Mouse (Mus musculus) layer of hippocampus, adult 2 months (tissue): ENCODE results near the gene Cd82. TPM values are rescaled to one million over a fixed set of nuclear protein-coding genes. Genes with fewer than 3 reads are reported as not detected.

Source experiments
- DNase-seq, 2 experiments: peaks; one replicate each; pipeline ENCODE4 v3.0.0; 2022; ENCODE audit warnings: low spot score in 2 of 2
- H3K27ac ChIP-seq: fragments of 200-600 bp; 2 replicates; pipeline ENCODE4 v1.8.1; 2022
- H3K4me3 ChIP-seq: fragments of 200-600 bp; 2 replicates; pipeline ENCODE4 v1.8.1; 2022; ENCODE audit warnings: mild to moderate bottlenecking
- CTCF ChIP-seq: fragments of 200-600 bp; conservative IDR thresholded peaks from 2 replicates; pipeline ENCODE4 v1.8.1; 2022; ENCODE audit warnings: antibody characterized with exemption, mild to moderate bottlenecking, moderate library complexity
- total RNA-seq, 2 experiments: library from RNA; stranded (reverse); gene quantifications; 2 replicates each; pipeline ENCODE4 v1.2.3; 2021

Cd82 gene
- total RNA-seq, 2 experiments from 2014 or later, result 17.2 to 17.9 TPM

DNA sequence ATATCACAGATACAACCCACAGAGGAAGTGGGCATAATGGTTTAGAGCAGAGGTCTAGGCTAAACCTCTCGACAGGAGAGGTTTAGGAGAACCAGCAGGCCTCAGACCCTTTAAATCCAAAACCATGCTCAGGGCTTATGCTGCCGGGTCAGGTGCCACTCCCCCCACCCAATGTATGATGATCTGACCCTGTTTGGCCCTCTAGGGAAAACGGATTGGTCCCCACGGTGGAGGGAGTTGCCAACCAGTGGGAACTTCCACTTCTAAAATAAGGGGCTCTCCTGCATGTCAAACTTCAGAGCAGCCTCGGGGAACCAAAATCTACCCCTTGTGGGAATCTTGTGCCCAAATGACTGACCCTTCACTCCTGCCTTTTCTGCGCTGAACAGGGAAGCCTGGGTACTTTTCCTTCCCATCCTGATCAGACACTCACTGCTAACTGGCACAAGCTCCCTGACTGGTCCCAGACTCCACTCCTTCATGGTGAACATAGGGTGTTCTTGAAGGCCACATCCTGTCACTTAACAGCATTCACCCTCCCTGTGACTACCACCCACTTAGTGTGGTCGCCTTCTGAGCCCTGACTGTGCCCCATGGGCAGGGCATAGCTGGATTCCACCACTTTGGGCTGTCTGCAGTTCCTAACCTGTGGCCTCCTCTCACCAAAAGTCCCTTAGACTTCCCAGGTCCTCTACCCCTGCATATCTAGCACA is 3.6 kb downstream of the Cd82 start:
- H3K27ac ChIP-seq, result no peak overlapping the region; the same call in 1 of the 2 replicates
- no peak for DNase-seq
- no peak overlapping the region for H3K4me3 ChIP-seq
- TF ChIP-seq CTCF, result no peak

DNA sequence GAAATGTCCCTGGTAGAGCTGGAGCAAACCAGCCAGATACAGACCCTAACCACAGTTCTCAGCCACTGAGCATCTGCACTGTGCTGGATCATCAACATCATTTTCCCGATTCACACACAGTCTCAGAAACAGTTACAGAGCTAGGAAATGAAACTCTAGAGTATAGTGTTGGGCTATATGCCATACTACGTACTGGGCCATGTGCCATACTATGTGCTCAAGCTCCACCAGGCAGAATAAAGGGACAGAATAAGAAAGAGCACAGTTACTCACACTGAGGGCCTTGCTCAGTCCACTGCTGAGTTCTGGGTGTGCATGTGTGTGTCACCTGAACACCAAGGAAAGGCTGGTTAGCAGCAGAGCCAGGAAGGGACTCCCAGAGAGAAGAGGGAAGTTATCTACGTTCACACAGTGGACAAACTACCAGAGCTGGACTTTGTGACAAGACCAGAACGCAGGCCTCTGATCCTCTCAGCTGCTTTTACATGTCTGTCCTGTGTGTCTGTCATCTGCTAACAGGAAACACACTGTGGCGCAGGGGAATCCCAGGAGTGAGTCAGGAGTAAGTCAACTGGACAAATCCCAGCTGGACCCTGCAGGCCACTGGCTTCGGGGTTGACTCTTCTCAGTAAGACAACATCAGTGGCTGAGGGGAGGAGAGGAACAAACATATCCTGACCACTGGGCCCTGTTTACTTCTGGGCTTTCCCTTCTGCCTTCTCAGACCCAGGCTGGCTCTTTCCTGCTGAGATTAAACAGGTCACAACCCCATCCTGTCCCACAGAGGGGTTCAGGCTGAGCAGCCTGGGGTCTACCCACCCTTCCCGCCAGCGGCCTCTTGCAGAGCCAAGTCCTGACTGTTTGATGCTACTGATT is 4.4 kb downstream of the Cd82 start:
- TF ChIP-seq CTCF, result no peak
- Histone ChIP-seq H3K4me3 (no peak overlapping the region), H3K27ac (peak overlapping the region; percentile 16; the same call in 1 of the 2 replicates)
- no peak for DNase-seq

DNA sequence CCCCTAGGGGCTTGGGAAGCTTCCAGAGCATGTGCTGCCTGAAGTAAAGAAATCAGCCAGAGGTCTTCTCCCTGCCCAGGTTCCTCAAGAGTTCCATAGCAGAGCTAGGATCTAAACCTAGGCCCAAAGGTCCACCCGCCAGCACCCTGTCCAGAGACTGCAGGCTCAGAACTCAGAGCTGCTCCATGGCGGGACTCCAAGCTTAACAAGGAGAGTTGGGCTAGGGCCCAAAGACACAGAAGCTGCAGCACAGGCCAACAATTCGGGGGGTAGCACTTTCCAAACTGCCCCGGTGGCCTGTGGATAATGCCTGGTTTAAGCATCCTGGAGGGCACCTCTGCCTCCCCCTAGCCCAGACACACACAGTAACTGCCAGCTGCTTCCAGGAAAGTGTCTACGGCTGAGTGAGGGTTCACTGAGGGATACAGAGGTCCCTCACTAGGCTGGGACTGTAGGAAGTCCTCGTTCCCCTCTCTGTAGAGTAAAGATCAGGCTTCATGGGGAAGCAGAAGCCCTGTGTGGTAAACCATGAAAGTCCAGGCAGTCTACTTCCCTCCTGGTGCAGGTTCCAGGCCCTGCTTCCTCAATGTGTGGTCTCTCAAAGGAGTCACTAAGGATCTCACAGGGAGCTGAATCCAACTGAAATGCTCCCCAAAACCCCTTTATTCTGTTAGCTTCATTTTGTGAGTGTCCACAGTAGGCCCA is 5.4 kb downstream of the Cd82 start:
- TF ChIP-seq CTCF, result no peak
- no peak overlapping the region for H3K4me3 ChIP-seq
- no peak for DNase-seq
- 0 out of 2 replicates have a peak overlapping the region, but pooled peaks have one; percentile 18 for H3K27ac ChIP-seq

DNA sequence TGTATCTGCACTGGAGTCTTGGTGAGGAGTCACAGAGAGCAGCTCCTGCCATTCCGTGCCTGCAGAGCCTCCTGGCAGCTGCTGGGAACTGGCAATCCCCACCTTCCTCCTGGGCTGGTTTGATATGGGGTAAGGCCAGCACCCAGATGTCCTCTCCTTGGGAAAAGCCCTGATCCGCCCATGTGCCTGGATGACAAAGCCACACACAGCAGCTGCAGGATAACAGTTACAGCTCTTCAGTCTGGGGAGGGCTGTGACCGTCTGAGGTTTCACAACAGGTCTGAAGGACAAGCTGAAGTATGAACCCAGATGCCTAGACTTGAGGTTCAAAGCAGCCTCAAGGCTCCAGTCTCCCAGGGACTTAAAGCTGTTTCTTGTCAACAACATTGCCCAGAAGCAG is 6.8 kb downstream of the Cd82 start:
- no peak for TF ChIP-seq CTCF
- H3K4me3 ChIP-seq, result no peak overlapping the region
- H3K27ac ChIP-seq, result no peak overlapping the region
- no peak for DNase-seq

DNA sequence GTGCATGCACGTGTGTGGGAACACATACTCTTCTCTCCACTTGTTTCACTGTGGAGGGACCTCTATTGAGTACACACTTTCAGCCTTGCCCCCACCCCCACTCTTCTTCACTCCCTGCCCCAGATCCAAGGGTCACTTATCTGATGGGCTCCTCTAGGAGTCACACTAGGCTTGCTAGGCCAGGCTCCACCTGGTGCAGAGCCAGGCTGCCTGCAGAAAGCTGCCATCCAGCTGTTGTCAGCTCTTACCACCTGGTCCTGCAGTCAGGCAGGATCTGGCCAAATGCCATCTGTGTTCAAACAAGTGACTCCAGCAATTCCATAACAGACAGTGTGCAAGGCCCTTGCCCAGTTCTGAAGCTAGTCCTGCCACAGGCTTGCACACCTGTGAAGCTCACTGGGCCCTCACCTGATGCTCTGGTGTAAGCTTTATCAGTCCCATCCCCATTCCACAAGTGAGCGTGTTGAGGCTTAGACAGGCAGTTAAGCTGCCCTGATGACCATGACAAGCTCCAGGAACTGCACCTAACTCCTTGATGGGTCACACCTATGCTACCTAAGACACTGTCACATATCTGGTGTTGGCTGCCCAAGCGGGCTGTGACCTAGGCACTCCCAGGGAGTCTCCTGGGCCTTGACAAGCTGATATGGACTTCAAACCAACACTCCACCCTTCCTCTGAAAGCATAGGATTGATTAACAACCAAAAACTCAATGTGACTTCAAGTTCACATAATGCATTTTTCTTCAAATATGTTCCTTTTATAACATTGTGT is 7.9 kb downstream of the Cd82 start:
- DNase-seq, result no peak
- TF ChIP-seq CTCF, result no peak
- Histone ChIP-seq H3K27ac (no peak overlapping the region), H3K4me3 (no peak overlapping the region)

DNA sequence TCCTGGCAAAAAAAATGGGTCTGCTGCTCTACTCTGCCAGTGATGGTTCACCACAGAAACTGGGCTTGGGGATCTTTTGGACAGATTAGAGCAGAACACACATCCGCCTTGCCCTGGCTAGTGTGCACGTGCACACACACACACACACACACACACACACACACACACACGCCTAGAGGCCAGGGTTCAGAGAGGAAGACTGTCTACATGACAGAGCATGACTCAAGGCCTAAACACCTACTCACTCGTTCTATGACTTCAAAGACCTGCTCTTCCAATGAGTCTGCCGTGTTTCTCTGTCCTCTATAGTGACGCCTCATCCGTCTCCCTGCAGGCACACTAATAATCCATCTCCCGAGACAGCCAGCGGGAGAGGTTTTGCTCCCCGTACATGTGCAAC is 8.6 kb downstream of the Cd82 start:
- no peak for DNase-seq
- no peak for TF ChIP-seq CTCF
- no peak overlapping the region for H3K4me3 ChIP-seq
- no peak overlapping the region for H3K27ac ChIP-seq

DNA sequence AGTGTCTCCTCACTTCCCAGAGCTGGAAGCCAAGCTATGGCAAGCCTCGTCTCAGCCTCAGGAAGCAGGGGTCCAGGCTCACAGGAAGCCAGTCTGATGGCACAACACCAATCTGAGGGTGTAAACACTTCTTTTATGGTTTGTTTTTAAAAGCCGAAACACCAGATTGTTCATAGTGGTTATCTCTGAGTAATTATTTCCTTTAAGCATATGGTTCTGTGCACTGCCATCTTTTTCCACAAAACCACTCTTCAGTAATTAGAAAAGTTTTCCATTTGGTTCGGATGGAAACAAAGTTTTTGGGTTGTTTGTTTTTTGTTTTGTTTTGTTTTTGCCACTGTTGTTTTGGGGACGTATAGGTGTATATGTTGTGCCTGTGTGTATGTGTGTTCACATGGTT is 9.9 kb downstream of the Cd82 start:
- no peak for DNase-seq
- TF ChIP-seq CTCF, result no peak
- no peak overlapping the region for H3K27ac ChIP-seq
- H3K4me3 ChIP-seq, result no peak overlapping the region

DNA sequence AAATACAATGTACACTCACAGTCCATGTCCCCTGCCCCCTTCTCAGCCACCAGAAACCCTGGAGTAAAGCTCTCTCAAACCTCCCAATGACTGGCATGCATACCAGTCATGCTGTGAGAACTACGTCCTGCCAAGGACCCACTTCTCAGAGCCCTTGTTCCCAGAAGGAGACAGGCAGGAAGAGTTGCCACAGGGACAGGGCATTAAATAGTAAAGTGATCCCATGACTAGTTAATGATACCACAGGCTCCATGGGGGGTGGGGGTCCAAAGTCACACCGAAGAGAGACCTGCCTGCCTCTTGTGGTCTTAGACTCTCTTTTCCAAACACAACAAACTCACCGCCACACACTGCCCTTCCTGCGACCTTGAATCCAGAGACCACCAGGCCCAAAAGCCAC is 10.4 kb downstream of the Cd82 start:
- no peak for TF ChIP-seq CTCF
- no peak for DNase-seq
- no peak overlapping the region for H3K4me3 ChIP-seq
- no peak overlapping the region for H3K27ac ChIP-seq

DNA sequence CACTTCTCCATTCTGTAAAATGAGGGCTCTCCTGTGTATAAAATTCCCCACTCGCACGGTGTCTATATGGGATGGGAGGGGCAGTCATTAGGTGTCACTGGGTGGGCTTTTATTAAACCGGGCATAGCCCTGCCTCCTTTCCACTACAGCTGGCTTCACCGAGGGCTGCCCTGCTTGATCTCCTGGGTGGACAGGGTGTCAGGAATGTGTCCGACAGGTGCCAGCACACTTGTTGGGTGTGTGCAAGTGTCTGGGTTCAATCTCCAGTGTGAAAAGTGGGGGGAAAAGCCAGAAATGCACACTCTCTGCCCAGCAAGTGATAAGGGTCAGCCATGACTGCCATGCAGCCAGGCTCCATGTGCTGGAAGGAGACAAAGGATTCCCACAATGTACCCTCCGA is 10.9 kb downstream of the Cd82 start:
- Histone ChIP-seq H3K27ac (no peak overlapping the region), H3K4me3 (no peak overlapping the region)
- TF ChIP-seq CTCF, result no peak
- DNase-seq, result no peak

DNA sequence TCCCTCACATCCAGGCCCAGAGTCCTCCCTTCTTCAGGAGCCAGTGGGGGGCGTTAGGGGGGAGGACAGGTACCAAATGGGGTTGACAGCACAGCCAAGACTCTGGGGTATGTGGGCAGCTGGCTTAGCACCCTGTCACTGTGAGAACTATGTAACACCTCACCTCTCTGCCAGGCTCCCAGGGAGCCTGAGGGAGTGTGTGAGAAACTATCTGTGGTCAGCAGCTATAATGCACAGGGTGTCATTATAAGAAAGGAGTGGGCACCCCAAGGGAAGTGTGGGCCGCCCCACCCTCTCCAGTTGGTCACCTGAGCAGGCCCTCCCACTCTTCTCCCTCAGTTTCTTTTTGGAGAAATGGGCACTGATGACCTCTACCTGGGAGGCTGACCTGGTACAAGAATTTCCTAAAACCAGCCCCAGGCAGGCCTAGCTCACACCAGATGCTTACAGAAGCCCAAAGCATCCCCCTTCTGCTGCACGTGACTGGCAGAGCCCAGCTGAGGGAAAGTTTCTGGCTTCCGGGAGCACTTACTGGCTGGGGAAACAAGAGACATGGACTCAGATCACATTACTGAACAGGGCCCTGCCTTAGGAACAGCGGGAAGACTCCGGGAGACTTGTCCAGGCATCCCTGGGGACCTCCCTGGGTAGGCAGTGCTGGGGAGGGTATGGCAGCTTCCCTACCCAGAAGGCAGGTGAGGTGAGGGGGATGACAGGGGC is 11.6 kb downstream of the Cd82 start:
- Histone ChIP-seq H3K27ac (0 out of 2 replicates have a peak overlapping the region, but pooled peaks have one; percentile 36), H3K4me3 (no peak overlapping the region)
- no peak for DNase-seq
- no peak for TF ChIP-seq CTCF

DNA sequence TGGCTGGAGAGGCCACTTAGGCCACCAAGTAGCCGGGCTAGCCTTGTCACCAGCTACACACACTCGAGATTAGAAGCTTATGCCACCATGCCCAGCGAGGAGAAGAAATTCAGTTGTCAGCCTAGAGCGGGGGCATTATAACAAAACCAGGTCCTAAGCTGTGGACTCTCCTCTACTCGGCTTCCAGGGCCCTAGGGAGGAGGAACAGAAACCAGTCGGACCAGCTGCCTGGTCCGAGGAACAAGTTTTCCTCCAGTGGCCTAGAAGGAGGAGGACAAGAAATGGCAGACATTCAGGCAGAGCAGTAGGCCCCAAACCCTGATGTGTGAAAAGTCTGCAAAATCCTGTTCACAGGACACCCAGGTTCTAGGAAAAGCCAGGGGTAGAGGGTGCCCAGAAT is 12.2 kb downstream of the Cd82 start:
- no peak for TF ChIP-seq CTCF
- H3K4me3 ChIP-seq, result no peak overlapping the region
- no peak for DNase-seq
- H3K27ac ChIP-seq, result no peak overlapping the region

DNA sequence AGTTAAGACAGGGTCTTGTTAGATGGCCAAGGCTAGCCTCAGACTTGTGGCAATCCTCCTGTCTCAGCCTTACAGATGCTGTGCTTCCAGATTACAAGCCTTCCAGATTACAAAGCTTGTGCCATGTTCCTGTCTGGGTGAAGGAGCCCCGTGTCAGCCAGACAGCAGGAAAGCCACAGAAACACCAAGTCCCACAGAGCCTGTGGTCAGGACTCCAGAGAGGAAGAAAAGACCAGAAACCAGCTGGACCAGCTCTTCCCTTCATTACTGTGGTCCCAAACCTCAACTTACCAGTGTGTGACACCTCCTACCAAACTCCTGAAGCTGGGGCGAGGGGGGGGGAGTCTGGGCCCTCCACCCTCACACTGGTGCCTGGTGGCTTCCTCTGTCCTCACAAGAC is 13.3 kb downstream of the Cd82 start:
- Histone ChIP-seq H3K4me3 (no peak overlapping the region), H3K27ac (0 out of 2 replicates have a peak overlapping the region, but pooled peaks have one; percentile 28)
- TF ChIP-seq CTCF, result no peak
- no peak for DNase-seq
